Mouse (Mus musculus) lung, postnatal 4 days (tissue): ENCODE data around the gene Mageb3.
A peak's percentile ranks its signal among the peaks of the same experiment; 100 is the strongest.
"Not testable (repeated sequence)": the region's sequence is repeated elsewhere in the genome, so short reads cannot be mapped to it uniquely, and the experiment has no call there.

ENCODE experiments used
- DNase-seq, 2 experiments: peaks; one replicate each; pipeline ENCODE4 v3.0.0; 2021

The Mageb3 gene

GRCm38 (mm10) chr2:121955765-121956223, at the start of gene Mageb3, which contains the start of gene Ctdspl2:
TSS of gene Mageb3 (minus strand) at chr2:121956092.
TSS of gene Ctdspl2 (plus strand) at chr2:121956001.
- DNase-seq = peak; percentile 98 to 99

DNA sequence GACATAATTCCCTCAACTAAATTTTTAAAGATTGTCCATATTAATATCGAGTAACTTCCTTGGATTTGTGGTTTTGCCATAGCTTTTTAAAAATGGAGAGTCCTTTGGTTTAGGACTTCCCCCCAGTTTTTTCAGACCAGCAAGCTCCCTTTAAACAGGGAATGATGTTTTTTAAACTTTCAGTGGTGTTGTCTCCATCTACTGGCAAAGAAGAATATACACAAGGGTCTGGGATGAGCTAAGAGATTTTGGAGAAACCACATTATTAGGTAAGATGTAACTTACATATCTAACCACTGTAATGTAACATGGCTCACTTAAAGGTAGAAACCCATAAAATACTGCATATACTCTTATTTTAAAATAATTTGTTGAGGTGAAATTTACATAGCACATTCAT, 39.8 kb upstream of the Mageb3 start:
- no peak for DNase-seq

DNA sequence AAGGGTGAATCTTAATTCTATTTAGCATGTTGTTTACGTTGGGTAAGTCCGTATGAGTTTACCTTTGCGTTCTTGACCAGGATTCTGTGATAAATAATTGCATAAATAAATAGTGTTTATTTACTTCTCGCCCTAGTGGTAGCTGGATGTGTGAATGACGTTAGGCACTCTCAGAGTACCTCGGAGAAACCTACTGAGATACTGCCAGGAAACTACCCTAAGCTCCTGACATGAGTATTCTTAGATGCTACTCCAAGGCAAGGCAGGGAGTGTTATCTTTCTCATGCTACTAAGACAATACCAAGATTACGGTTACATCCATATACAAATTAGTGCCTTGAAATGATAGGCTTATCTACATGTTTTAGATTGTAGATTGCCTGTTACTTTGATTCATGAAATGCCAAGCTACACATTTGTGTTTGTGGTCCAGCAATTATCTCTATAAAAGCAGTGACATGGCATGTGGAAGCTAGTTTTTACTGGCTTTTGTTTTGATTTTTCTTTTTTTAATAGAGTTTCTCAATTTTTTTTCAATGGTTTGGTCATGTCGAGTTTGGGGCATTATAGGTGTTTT, 1.4 kb upstream of the Mageb3 start:
- no peak for DNase-seq

- DNase-seq = peak; percentile 96 to 97
Observed at GRCm38 (mm10) chr2:121956224-121957018, 529 bp upstream of the Mageb3 start.

DNA sequence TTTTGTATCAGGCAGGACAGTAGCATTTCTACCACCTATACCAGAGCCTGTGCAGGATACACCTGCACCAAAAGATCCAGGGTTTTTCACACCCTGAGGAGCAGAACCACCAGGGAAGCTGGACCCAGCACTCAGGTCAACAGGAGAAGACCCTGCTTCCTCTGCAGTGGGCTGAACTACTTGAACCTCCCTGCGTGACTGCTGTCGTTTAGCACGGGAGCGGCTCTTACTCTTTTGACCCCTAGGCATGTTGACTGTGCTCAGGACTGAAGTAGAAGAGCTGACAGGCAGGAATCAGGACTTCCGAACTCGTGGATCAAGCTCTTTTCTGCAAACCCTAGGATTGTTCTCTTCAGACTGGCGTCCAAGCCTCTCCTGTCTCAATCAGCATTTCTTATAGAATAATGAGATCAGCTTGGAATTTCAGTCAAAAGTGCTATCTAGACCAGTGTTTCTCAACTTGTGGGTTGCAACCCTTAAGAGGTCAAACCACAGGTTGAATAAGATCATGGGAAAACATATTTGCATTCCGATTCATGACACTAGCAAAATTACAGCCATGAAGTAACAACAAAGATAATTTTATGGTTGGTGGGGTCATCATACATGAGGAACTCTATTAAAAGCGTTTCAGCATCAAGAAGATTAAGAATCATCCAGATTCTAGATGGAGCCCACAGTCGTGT, 778 bp downstream of the Mageb3 start:
- DNase-seq = no peak

GRCm38 (mm10) chr2:121943364-121943763, 12.5 kb downstream of the Mageb3 start:
- no peak for DNase-seq

DNA sequence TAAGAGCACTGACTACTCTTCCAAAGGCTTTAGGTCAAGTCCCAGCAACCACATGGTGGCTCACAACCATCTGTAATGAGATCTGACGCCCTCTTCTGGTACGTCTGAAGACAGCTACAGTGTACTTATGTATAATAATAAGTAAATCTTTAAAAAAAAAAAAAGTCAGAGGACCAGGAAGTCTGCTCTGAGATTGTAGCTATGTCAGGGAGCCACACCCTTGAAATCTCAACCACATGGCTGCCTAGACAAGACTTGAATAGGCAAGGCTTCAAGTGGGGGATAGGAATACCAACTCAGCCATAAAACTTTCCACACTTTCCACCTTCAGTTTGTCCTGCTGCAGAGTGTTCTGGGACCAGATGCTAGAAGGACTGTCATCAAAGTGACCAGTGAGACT, 18.3 kb downstream of the Mageb3 start:
- DNase-seq = not testable (repeated sequence)

DNA sequence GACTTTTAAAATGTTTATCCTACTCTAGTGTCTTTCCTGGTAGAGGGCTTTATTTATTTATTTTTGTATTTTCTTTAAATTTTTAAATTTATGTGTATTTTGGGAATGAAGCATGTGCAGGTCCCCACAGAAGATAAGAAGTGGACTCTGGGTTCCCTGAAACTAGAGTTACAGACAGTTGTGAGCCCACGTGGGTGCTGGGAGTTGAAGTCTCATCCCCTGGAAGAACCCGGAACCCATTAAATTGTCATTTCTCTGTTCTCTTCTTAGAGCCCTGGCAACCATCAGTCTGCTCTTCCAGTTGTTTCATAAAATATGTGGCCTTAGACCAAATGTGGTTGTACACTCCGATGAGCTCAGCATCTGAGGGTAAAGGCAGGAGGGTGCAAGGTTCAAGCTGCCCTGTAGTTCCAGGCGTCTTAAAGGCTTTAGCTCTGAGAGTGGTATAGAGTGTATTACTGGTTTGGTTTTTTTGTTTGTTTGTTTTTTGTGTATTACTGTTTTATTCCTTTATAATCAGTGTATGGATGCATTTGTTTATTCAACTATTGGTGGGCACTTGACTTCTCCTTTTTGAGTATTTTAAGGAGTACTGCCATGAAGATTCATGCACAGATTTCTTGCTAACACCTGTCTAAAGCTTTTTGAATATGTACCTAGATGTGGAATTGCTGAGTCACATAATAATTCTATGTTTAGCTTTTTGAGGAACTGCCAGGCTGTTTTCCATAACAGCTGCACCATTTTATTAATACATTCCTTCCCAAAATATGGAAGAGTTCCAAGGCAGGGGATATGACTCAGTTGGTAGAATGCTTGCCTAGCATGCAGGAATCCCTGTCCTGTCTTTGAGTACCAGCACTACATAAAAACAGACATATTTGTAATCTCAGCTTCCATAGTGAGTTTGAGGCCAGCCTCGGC, 39.6 kb downstream of the Mageb3 start:
- DNase-seq = no peak

DNA sequence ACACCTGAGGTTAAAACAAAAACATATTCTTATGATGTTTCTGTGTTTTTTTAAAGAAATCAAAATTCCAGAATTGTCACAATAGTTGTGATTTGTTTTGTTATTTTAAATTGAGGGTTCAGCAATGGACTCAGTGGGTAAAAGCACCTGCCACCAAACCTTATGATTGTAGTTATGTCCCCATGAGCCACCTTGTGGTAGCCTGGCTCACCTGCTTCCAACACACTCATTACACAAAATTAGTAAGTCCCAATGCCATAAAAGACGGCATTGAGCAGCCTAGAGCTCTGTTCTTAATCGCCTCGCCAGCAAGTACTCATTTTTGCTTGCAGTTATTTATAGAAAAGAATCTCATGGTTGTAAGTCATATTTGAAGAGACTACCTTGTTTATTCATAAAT, 45.9 kb downstream of the Mageb3 start:
- no peak for DNase-seq
